Mouse (Mus musculus): Measurements from ENCODE around the gene Cog7. TPM values are rescaled to one million over a fixed set of nuclear protein-coding genes. Genes with fewer than 3 reads are reported as not detected.

The Cog7 gene
- total RNA-seq, 2 experiments from 2014 or later: 36.7 to 39.3 TPM

DNA sequence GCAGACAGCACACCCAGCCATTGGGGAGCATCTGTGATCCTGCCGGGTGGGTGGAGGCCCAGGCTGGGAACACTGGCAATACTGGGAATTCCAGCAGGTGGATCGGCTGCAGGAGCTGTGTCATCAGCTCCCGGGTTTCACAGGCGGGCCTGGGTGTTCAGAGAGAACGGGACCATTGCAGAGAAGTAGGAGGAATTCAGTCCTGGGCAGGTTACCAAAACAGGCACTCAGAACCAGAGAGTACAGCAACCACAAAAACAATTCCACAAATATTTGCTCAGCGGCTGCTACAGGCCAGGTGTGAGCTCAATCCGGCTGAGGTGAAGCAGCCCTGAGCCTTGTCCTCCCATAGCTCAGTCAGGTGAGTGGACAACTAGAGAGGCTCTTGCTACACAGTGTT lies 144.7 kb downstream of the Cog7 start:
- intact Hi-C loops (cut with DNase I): no loop called here
- DNase-seq (ENCODE audit: low spot score in 2 of 2): no peak

DNA sequence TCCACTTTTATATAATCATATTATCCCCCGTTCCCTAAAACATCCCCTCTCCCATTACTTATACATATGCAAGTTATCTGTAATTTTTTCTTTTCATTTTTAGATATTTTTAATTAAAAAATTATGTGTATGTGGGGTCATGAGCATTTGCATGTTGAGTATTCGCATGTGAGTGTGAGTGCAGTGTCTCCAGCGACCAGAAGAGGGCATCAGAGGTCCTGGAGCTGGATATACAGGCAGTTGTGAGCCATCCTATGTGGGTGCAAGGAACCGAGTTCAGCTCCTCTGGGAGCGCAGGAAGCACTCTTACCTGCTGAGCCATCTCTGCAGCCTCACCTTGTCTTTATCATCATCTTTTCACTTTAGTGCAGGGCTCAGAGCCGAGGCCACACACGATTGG lies 146.1 kb downstream of the Cog7 start:
- intact Hi-C loops (cut with DNase I): no loop called here
- DNase-seq (ENCODE audit: low spot score in 2 of 2): no peak

Other genes starting within 250 kb of the Cog7 start
- gene Scnn1g, start 247.2 kb downstream of the Cog7 start, total RNA-seq (2021): under 1 TPM; 0.15 to 0.17 TPM
- gene Scnn1b, start 116.7 kb downstream of the Cog7 start, total RNA-seq (2021): not detected
- gene Gga2, start 39.5 kb upstream of the Cog7 start, total RNA-seq (2021): 10 to 100 TPM; 26.8 to 31.9 TPM
- gene Ubfd1, start 85.5 kb upstream of the Cog7 start, total RNA-seq (2021): 10 to 100 TPM; 66.7 to 72.3 TPM
- 1 to 10 TPM; 6.6 to 7.6 TPM for gene Ears2, start 85.6 kb upstream of the Cog7 start, total RNA-seq (2021)
- gene Ndufab1, start 120.2 kb upstream of the Cog7 start, total RNA-seq (2021): 100 to 1,000 TPM; 296 to 310 TPM
- 1 to 10 TPM; 1.1 to 1.3 TPM for gene Palb2, start 151.3 kb upstream of the Cog7 start, total RNA-seq (2021)
- gene Dctn5, start 151.3 kb upstream of the Cog7 start, total RNA-seq (2021): 100 to 1,000 TPM; 105 to 108 TPM
- gene Plk1, start 177.7 kb upstream of the Cog7 start, total RNA-seq (2021): 1 to 10 TPM; 2.3 to 2.8 TPM
- under 1 TPM; 0.34 to 0.35 TPM for gene Ern2, start 204.5 kb upstream of the Cog7 start, total RNA-seq (2021)
- 1 to 10 TPM; 2.7 to 3.9 TPM for gene Chp2, start 237.8 kb upstream of the Cog7 start, total RNA-seq (2021)

Data from left cerebral cortex, postnatal 14 days (tissue).